Mouse (Mus musculus) liver, adult 2 months (tissue): ENCODE measurements around the gene Fbxo40. TPM values are rescaled to one million over a fixed set of nuclear protein-coding genes. Genes with fewer than 3 reads are reported as not detected.

Source experiments
- DNase-seq: peaks from one replicate; pipeline ENCODE4 v3.0.0-alpha.2; 2011; ENCODE audit warnings: low read depth, low spot score; ENCODE audit errors: extremely low read depth
- H3K27ac ChIP-seq: fragments of 200-500 bp; replicated peaks from 2 replicates; pipeline ENCODE4 v1.5.1; 2012; ENCODE audit warnings: low read depth, mild to moderate bottlenecking, control low read depth, inconsistent platforms, low read length; ENCODE audit not compliant: insufficient read depth
- H3K27me3 ChIP-seq: fragments of 200-500 bp; 2 replicates; pipeline ENCODE4 v1.6.1; 2012; ENCODE audit warnings: mild to moderate bottlenecking, moderate library complexity, low read length, inconsistent platforms; ENCODE audit not compliant: control insufficient read depth, insufficient read depth
- H3K36me3 ChIP-seq: fragments of 200-500 bp; 2 replicates; pipeline ENCODE4 v1.6.1; 2012; ENCODE audit warnings: low read length, inconsistent platforms; ENCODE audit not compliant: control insufficient read depth, insufficient read depth
- H3K4me1 ChIP-seq: fragments of 200-500 bp; 2 replicates; pipeline ENCODE4 v1.6.1; 2011; ENCODE audit warnings: low read length; ENCODE audit not compliant: control insufficient read depth, insufficient read depth
- H3K4me3 ChIP-seq: fragments of 200-500 bp; 2 replicates; pipeline ENCODE4 v1.5.1; 2011; ENCODE audit warnings: low read depth, mild to moderate bottlenecking, control low read depth, low read length, moderate library complexity; ENCODE audit not compliant: insufficient read depth
- H3K79me2 ChIP-seq: fragments of 200-500 bp; 2 replicates; pipeline ENCODE4 v1.6.1; 2012; ENCODE audit warnings: inconsistent platforms, mild to moderate bottlenecking, low read length, moderate library complexity; ENCODE audit not compliant: control insufficient read depth, insufficient read depth
- H3K9ac ChIP-seq: fragments of 200-500 bp; 2 replicates; pipeline ENCODE4 v1.6.1; 2012; ENCODE audit warnings: low read depth, mild to moderate bottlenecking, control low read depth, inconsistent platforms, low read length
- CTCF ChIP-seq: fragments of 200-500 bp; IDR thresholded peaks from 2 replicates; pipeline ENCODE4 v1.5.1; 2011; ENCODE audit warnings: low read depth, low read length, control low read depth
- POLR2A ChIP-seq: fragments of 200-500 bp; IDR thresholded peaks from 2 replicates; pipeline ENCODE4 v1.6.1; 2011; ENCODE audit warnings: low read length, control low read depth; ENCODE audit not compliant: insufficient read depth; ENCODE audit errors: extremely low read depth
- WGBS: fragments of 180-500 bp; shearing (Covaris S2); methylation state at CpG from one replicate; pipeline ENCODE4 v1.1.7; 2018; 5-methylcytosine and 5-hydroxymethylcytosine counted together
- polyA plus RNA-seq: library from polyadenylated mRNA; depleted of rRNA; stranded (reverse); fragments of >200 nt; gene quantifications from 2 replicates; pipeline ENCODE4 v1.2.3, GENCODE M21; 2012; rRNA removed
- total RNA-seq: library from RNA; depleted of rRNA; stranded (reverse); fragments of >200 nt; gene quantifications from 2 replicates; pipeline ENCODE4 v1.2.3, GENCODE M21; 2014; rRNA removed

Fbxo40 gene
- total and polyA plus RNA-seq, 2 experiments, result 0.09 to 0.37 TPM

DNA sequence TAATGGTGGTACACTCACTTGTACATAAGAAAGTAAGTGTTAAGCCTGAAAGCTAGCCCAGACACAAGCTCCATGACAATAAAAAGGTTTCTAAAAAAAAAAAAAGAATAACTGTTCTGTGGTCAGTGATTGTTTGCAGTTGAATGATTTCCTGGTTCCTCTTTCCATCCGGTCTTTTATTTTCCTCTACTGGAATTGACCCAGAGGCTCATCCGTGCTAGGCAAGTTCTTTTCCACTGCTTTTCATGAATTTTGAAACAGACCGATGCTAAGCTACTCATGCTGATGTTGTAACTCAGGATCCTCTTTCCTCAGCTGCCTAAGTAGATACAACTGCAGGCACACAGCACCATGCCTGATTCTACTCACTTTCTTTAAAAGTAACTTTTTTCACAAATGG is 69.9 kb downstream of the Fbxo40 start:
- H3K4me3 ChIP-seq, result no peak overlapping the region
- H3K27ac ChIP-seq, result no peak overlapping the region
- H3K27me3 ChIP-seq, result no peaks in the 10 kb centered on the region
- H3K79me2 ChIP-seq, result no peaks in the 10 kb centered on the region
- TF ChIP-seq POLR2A (no peak), CTCF (no peak)
- H3K36me3 ChIP-seq, result peaks cover 44% of the 10 kb centered on the region
- no peak for DNase-seq
- H3K4me1 ChIP-seq, result no peaks in the 10 kb centered on the region
- 66% methylated on average over 3 of the region's 3 CpGs for WGBS
- no peak overlapping the region for H3K9ac ChIP-seq

DNA sequence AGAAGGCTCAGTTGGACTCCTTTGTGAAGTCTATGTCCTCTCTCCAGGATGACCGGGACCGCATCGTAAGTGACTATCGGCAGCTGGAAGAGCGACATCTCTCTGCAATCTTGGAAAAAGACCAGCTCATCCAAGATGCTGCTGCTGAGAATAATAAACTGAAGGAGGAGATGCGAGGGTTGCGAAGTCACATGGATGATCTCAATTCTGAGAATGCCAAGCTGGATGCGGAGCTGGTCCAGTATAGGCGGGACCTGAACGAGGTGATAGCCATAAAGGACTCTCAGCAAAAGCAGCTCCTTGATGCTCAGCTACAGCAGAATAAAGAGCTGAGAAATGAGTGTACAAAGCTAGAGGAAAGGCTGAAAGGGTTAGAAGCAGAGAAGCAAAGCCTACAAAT is 71.8 kb downstream of the Fbxo40 start:
- 98% methylated on average over 10 of the region's 10 CpGs for WGBS
- Histone ChIP-seq H3K9ac (no peak overlapping the region), H3K27me3 (no peaks in the 10 kb centered on the region), H3K27ac (no peak overlapping the region), H3K4me3 (no peak overlapping the region), H3K36me3 (peaks cover 45% of the 10 kb centered on the region), H3K79me2 (no peaks in the 10 kb centered on the region), H3K4me1 (no peaks in the 10 kb centered on the region)
- TF ChIP-seq CTCF (no peak), POLR2A (no peak)
- DNase-seq, result no peak

- WGBS, result 57% methylated on average over 5 of the region's 5 CpGs
- Histone ChIP-seq H3K79me2 (no peaks in the 10 kb centered on the region), H3K36me3 (peaks cover 52% of the 10 kb centered on the region), H3K4me3 (no peak overlapping the region), H3K9ac (no peak overlapping the region), H3K4me1 (no peaks in the 10 kb centered on the region), H3K27me3 (no peaks in the 10 kb centered on the region), H3K27ac (no peak overlapping the region)
- TF ChIP-seq POLR2A, result no peak
- no peak for TF ChIP-seq CTCF
- no peak for DNase-seq
Observed at GRCm38 (mm10) chr16:36914195-36914594, 76.1 kb downstream of the Fbxo40 start.

Other genes starting within 250 kb of the Fbxo40 start
- 2.8 and 6.9 TPM in 2 replicates for gene Slc15a2, start 205.5 kb downstream of the Fbxo40 start, total RNA-seq
- 0.24 and 0.97 TPM in 2 replicates for gene Slc15a2, start 205.5 kb downstream of the Fbxo40 start, polyA plus RNA-seq
- gene Iqcb1, start 162.1 kb downstream of the Fbxo40 start, total RNA-seq, result 3.6 and 6.3 TPM in 2 replicates
- 1.3 and 1.4 TPM in 2 replicates for gene Iqcb1, start 162.1 kb downstream of the Fbxo40 start, polyA plus RNA-seq
- gene Eaf2, start 115.5 kb downstream of the Fbxo40 start, total RNA-seq, result 0.28 and 0.67 TPM in 2 replicates
- 0.28 and 0.29 TPM in 2 replicates for gene Eaf2, start 115.5 kb downstream of the Fbxo40 start, polyA plus RNA-seq
- gene Golgb1, start 115.3 kb downstream of the Fbxo40 start, total RNA-seq, result 34.1 and 36.2 TPM in 2 replicates
- 22.7 and 30.1 TPM in 2 replicates for gene Golgb1, start 115.3 kb downstream of the Fbxo40 start, polyA plus RNA-seq
- gene Hcls1, start 55.5 kb downstream of the Fbxo40 start, total RNA-seq, result 4.8 and 5.0 TPM in 2 replicates
- 4.2 and 5.1 TPM in 2 replicates for gene Hcls1, start 55.5 kb downstream of the Fbxo40 start, polyA plus RNA-seq
- gene Polq, start 21.3 kb upstream of the Fbxo40 start, total RNA-seq, result 0.18 and 0.40 TPM in 2 replicates
- 0.02 and 0.10 TPM in 2 replicates for gene Polq, start 21.3 kb upstream of the Fbxo40 start, polyA plus RNA-seq